28 mouse cellular contexts compared by ENCODE assay signal in the genomic region with DNA sequence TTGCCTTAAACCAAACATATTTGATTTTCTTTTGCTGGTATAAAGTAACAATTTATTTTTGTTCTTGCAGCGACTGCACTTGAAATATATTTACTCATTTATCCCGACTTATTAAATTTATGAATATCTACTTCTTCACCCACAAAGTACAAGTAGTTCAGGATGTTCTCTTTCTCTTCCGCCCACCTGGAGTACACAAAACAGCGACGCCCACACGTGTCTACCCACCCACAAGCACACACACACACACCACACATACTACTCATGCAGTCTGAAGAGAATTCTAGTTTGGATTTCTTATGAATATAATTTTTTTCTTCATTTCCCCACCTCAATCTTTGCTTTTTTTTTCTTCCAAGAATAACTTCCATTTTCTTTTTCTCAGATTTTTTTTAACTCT. TPM values are rescaled to one million over a fixed set of nuclear protein-coding genes. Genes with fewer than 3 reads are reported as not detected.
"Had no signal": no experiment of that assay in that cellular context is flagged by ENCODE, and none has a peak within 500 bp of the region (broad histone marks: within the 10 kb centered on the region; RNA-seq: fewer than 3 reads in every experiment).

No protein-coding gene starts in this region.

- ATAC-seq: forebrain, postnatal 0 days; hindbrain, postnatal 0 days; intestine, embryonic 16.5 days had no signal

- H3K27ac ChIP-seq: heart, adult 2 months; heart, embryonic 13.5 days; heart, embryonic 15.5 days; hindbrain, embryonic 13.5 days; hindbrain, embryonic 15.5 days; hindbrain, postnatal 0 days; kidney, embryonic 15.5 days; kidney, postnatal 0 days; layer of hippocampus, adult 2 months; limb, embryonic 10.5 days; limb, embryonic 12.5 days had no signal

- H3K4me3 ChIP-seq: heart, adult 2 months; heart, embryonic 13.5 days; heart, embryonic 15.5 days; hindbrain, embryonic 13.5 days; hindbrain, embryonic 15.5 days; kidney, embryonic 15.5 days; layer of hippocampus, adult 2 months; limb, embryonic 10.5 days; limb, embryonic 12.5 days had no signal

- DNase-seq: forebrain, postnatal 0 days; gastrocnemius, postnatal 14 days; gastrocnemius, postnatal 36 days; heart, adult 2 months; heart, postnatal 14 days; heart, postnatal 36 days; kidney, adult 11 months; kidney, adult 2 months; kidney, adult 9 months; kidney, postnatal 25 days; kidney, postnatal 4 days; liver had no signal

RNA-seq across cellular contexts. Expression of gene Cd2, which starts 37.9 kb away (rescaled TPM):
- total RNA-seq: forebrain, postnatal 0 days; gastrocnemius, adult 18-20 months; gastrocnemius, adult 8-10 months; hindbrain, postnatal 0 days; layer of hippocampus, adult 2 months; layer of hippocampus, postnatal 10 days; layer of hippocampus, postnatal 25 days; left cerebral cortex, postnatal 36 days had no signal
